Mouse (Mus musculus) neural tube, embryonic 11.5 days (tissue): Measurements from ENCODE around the gene Usp34. TPM values are rescaled to one million over a fixed set of nuclear protein-coding genes. Genes with fewer than 3 reads are reported as not detected.

Experiments used
- ATAC-seq: fragments of 200-750 bp; cut with Nextera tagmentation; 2 replicates; pipeline ENCODE4 v1.8.0; 2017; ENCODE audit warnings: moderate number of reproducible peaks, mild to moderate bottlenecking, moderate TSS enrichment, moderate library complexity; ENCODE audit not compliant: insufficient read depth, low FRiP score, low TSS enrichment
- DNase-seq: peaks from one replicate; pipeline ENCODE4 v3.0.0-alpha.2; 2015; ENCODE audit warnings: low spot score
- H3K27ac ChIP-seq: fragments of 300-500 bp; sonication (generic); 2 replicates; pipeline ENCODE4 v1.5.1; 2014; ENCODE audit warnings: low read depth, mild to moderate bottlenecking, low read length
- H3K27me3 ChIP-seq: fragments of 300-500 bp; sonication (generic); 2 replicates; pipeline ENCODE4 v1.6.1; 2014; ENCODE audit warnings: mild to moderate bottlenecking, low read length, mixed read lengths; ENCODE audit not compliant: control insufficient read depth, insufficient read depth
- H3K36me3 ChIP-seq: fragments of 300-500 bp; sonication (generic); 2 replicates; pipeline ENCODE4 v1.6.1; 2014; ENCODE audit warnings: mild to moderate bottlenecking, low read length, moderate library complexity, mixed read lengths; ENCODE audit not compliant: control insufficient read depth, insufficient read depth
- H3K4me1 ChIP-seq: fragments of 300-500 bp; sonication (generic); 2 replicates; pipeline ENCODE4 v1.6.1; 2014; ENCODE audit warnings: low read length, mixed read lengths; ENCODE audit not compliant: control insufficient read depth, insufficient read depth
- H3K4me2 ChIP-seq: fragments of 300-500 bp; sonication (generic); 2 replicates; pipeline ENCODE4 v1.6.1; 2014; ENCODE audit warnings: low read depth, mild to moderate bottlenecking, moderate library complexity
- H3K4me3 ChIP-seq: fragments of 300-500 bp; sonication (generic); 2 replicates; pipeline ENCODE4 v1.5.1; 2014; ENCODE audit warnings: low read depth, low read length
- H3K9ac ChIP-seq: fragments of 300-500 bp; sonication (generic); 2 replicates; pipeline ENCODE4 v1.6.1; 2014; ENCODE audit warnings: mild to moderate bottlenecking, low read length
- H3K9me3 ChIP-seq: fragments of 300-500 bp; sonication (generic); 2 replicates; pipeline ENCODE4 v1.6.1; 2016; ENCODE audit warnings: low read length; ENCODE audit not compliant: control insufficient read depth
- WGBS: fragments of 180-500 bp; shearing (Covaris S2); extraction: QIAGEN DNeasy Blood & Tissue Kit; methylation state at CpG from one replicate; pipeline ENCODE4 v1.1.7; 2014; 5-methylcytosine and 5-hydroxymethylcytosine counted together
- polyA plus RNA-seq: library from polyadenylated mRNA; unstranded; fragments of >200 nt; fragmentation: Nextera tagmentation; extraction: Ambion mirVana; gene quantifications from 2 replicates; pipeline ENCODE4 v1.2.1, GENCODE M21; 2014

Gene Usp34
- polyA plus RNA-seq, 1 experiment from 2014 or later: 31.5 TPM

DNA sequence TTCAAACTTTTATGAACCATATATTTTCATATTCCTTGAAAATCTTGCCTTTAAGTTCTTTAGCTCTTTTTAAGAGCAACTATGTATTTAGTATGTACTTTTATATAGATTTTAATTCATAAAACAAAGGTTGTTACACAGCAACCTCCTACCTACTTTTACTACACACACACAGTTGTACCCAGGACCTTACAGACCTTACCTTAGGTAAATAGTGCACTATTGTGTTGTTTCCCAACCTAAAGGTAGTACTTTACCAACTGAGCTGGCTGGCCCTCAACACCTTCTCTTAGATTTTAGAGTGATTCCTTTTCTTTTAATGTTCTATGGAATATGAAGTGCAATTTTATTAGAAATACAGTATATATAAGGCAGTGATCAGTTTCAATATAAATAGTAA, 65.8 kb downstream of the Usp34 start:
- Histone ChIP-seq H3K4me1 (no peaks in the 10 kb centered on the region), H3K36me3 (peaks cover 2% of the 10 kb centered on the region), H3K27me3 (no peaks in the 10 kb centered on the region), H3K9ac (no peak overlapping the region), H3K27ac (no peak overlapping the region), H3K9me3 (no peaks in the 10 kb centered on the region), H3K4me2 (no peak overlapping the region), H3K4me3 (no peak overlapping the region)
- no peak for ATAC-seq
- no peak for DNase-seq

DNA sequence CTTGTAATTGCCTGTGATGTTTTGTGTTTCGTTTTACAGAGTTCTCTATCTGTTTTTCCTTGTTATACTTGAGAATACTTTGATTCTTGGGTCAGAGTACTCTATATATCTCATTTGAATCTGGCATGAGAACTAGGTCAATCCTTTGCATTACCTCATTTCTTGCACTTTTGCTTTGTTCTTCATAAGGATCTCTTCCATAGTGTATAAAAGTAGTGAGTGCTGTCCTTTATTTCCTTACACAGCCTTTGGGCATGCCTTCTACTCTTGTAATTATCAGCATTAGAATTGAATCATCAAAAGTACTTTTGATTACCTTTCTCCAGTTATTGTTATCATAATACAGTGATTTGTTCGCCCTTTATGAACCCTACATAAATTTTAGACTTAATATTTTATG, 73.4 kb downstream of the Usp34 start:
- DNase-seq: no peak
- ATAC-seq: no peak
- no peak overlapping the region for H3K4me3 ChIP-seq
- H3K4me1 ChIP-seq: no peaks in the 10 kb centered on the region
- no peaks in the 10 kb centered on the region; the same call in 1 of the 2 replicates for H3K36me3 ChIP-seq
- no peak overlapping the region for H3K27ac ChIP-seq
- no peaks in the 10 kb centered on the region for H3K9me3 ChIP-seq
- H3K4me2 ChIP-seq: no peak overlapping the region
- WGBS: 92% methylated on average over 2 of the region's 2 CpGs
- H3K9ac ChIP-seq: no peak overlapping the region
- no peaks in the 10 kb centered on the region for H3K27me3 ChIP-seq

DNA sequence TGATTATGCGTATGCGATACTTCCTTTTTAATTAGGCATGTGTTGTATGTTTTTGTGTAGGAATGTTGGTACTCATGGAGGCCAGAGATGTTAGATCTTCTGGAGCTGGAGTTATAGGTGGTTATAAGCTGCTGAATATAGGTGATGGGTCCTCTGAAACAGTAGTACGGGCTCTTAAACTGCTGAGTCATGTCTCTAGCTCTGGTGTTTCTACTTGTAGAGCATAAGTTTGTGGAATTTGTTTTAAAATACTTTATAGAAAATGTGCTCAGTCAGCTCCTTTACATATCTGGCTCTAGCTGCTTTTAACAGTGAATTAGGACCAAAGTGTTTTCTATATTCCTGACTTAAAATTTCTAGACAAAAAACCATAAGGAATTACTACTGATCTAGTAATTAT, 73.9 kb downstream of the Usp34 start:
- H3K9ac ChIP-seq: no peak overlapping the region
- ATAC-seq (no peak), DNase-seq (no peak)
- H3K9me3 ChIP-seq: no peaks in the 10 kb centered on the region
- no peak overlapping the region for H3K4me3 ChIP-seq
- H3K36me3 ChIP-seq: no peaks in the 10 kb centered on the region; the same call in 1 of the 2 replicates
- no peaks in the 10 kb centered on the region for H3K4me1 ChIP-seq
- H3K27me3 ChIP-seq: no peaks in the 10 kb centered on the region
- no peak overlapping the region for H3K4me2 ChIP-seq
- WGBS: 96% methylated on average over 3 of the region's 3 CpGs
- H3K27ac ChIP-seq: no peak overlapping the region

DNA sequence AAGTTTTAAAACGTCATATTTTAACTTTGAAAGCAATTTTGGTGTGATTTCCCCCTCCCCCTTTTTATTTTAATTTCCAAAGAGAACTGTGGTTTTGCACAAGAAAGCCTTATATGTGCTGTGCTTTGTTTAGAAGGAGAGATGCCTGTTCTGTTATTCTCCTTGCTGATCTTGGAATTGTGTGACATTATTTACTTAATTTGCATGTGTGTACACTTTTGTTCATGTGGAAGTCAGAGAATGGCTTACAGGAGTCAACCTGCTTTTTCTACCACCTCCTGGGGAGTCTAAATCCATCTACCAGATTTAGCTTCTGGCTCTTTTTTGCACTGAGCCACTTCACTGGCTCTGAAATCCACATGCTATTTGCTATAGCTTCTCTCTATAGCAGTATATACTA, 76.1 kb downstream of the Usp34 start:
- 84% methylated on average over 1 of the region's 1 CpGs for WGBS
- Histone ChIP-seq H3K27me3 (no peaks in the 10 kb centered on the region), H3K9ac (no peak overlapping the region), H3K4me3 (no peak overlapping the region), H3K4me2 (no peak overlapping the region), H3K36me3 (no peaks in the 10 kb centered on the region), H3K27ac (no peak overlapping the region), H3K4me1 (no peaks in the 10 kb centered on the region), H3K9me3 (no peaks in the 10 kb centered on the region)
- DNase-seq (no peak), ATAC-seq (no peak)

DNA sequence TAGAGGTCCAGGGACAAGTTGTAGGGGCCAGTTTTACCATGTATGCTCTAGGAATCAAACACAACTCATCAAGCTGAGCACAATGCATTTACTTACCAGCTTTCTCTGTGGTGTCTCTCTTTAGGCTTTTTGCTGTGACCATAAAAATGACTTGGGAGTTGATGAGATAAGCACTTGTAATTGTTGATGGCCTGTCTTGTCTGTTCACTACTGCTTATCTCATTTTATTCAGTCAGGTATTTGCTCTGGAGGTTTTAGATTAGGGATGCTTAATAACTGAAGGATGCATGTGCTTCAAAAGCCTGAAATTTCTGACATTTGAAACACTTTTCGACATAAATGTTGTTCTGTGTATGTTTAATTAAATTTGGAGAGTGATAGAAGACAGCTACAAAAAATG, 83.0 kb downstream of the Usp34 start:
- Histone ChIP-seq H3K4me2 (no peak overlapping the region), H3K4me1 (no peaks in the 10 kb centered on the region), H3K9me3 (no peaks in the 10 kb centered on the region), H3K36me3 (no peaks in the 10 kb centered on the region; the same call in 1 of the 2 replicates), H3K9ac (no peak overlapping the region), H3K4me3 (no peak overlapping the region), H3K27ac (no peak overlapping the region), H3K27me3 (no peaks in the 10 kb centered on the region)
- no peak for DNase-seq
- 98% methylated on average over 1 of the region's 1 CpGs for WGBS
- no peak for ATAC-seq

DNA sequence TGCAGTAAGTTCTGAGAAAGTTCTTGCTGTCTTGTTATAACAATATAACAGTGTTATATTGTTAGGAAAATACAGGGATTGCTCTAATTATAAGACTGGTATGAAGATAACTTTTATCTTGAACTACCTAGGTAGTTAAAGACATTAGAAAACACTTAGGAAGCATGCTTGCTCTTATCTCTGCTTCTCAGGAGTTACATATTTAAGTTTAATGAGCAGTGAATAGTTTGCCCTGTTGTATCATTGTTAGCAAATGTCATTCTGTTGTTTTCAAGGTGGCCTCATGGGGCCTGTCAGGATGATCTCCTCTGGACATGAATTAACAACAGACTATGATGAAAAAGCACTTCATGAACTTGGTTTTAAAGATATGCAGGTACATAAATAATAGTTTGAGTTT, 85.9 kb downstream of the Usp34 start:
- ATAC-seq (no peak), DNase-seq (no peak)
- no peak overlapping the region for H3K4me2 ChIP-seq
- H3K4me1 ChIP-seq: no peaks in the 10 kb centered on the region
- H3K4me3 ChIP-seq: no peak overlapping the region
- H3K36me3 ChIP-seq: peaks cover 2% of the 10 kb centered on the region
- no peak overlapping the region for H3K27ac ChIP-seq
- no peaks in the 10 kb centered on the region for H3K9me3 ChIP-seq
- H3K27me3 ChIP-seq: no peaks in the 10 kb centered on the region
- H3K9ac ChIP-seq: no peak overlapping the region

DNA sequence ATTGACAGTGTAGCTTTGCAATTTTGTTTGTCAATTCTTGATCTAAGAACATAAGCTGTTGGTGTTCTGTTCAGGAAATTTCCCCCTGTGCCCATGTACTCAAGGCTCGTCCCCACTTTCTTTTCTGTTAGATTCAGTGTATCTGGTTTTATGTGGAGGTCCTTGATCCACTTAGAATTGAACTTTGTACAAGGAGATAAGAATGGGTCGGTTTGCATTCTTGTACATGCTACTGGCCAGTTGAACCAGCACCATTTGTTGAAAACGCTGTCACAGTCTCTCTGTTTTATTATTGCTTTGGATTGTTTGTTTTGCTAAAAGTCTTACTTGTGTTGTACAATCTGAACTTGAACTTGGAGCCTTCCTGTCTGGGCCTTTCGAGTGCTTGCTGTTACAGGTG, 89.9 kb downstream of the Usp34 start:
- ATAC-seq: no peak
- 92% methylated on average over 4 of the region's 4 CpGs for WGBS
- peaks cover 2% of the 10 kb centered on the region for H3K36me3 ChIP-seq

DNA sequence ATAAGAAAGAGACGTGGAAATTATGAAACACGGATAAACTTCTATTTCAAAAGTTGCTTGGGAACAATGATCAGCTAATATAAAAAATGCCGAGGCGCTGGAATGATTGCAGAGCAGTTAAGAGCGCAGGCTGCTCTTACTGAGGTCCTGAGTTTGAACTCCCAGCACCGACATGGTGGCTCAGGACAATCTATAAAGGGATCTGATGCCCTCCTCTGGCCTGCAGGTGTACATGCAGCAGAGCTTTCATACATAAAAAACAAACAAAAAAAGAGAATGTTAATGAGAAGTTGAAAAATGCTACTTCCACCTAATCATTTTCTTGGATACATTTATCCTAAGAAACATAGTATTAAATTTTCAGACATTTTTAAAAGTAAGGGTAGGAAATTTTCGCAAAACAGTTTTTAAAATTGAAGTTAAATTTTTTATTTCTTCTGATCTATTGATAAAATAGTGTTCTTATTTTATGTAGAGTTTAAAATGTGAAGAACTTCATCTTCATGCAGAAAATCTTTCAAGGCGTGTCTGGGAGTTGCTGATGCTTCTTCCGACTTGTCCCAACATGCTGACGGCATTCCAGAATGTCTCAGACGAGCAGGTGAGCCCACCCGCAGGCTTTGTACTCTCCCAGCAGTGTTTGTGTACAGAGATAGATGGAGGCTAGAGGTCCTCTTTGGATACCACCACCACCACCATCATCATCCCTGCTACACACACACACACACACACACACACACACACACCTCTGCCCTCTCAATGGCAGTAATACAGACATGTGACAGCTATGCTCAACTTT, 94.5 kb downstream of the Usp34 start:
- DNase-seq: no peak

More for the DNA sequence above, 89.9 kb downstream of the Usp34 start:
- H3K4me1 ChIP-seq: no peaks in the 10 kb centered on the region
- no peak overlapping the region for H3K4me2 ChIP-seq
- no peaks in the 10 kb centered on the region for H3K9me3 ChIP-seq
- DNase-seq: no peak
- no peak overlapping the region for H3K4me3 ChIP-seq
- H3K27ac ChIP-seq: no peak overlapping the region
- H3K9ac ChIP-seq: no peak overlapping the region
- no peaks in the 10 kb centered on the region for H3K27me3 ChIP-seq

DNA sequence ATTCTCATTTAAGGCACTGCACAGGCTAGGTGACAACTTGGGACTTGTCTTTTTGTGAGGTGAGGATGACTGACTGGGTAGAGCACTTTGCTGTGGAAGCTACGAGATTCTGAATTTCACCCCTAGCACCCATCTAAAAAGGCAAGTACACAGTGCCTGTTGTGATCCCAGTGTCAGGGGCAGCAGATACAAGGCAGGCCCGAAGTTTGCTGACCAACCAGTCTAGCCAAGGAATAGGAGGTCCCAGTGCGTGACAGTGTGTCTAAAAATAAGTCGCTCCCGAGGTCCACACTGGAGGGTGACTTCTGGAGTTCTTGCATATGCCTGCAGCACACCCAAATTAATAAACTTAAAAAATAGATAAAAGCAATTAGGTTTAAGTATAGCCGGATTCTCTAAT, 121.6 kb downstream of the Usp34 start:
- 94% methylated on average over 6 of the region's 6 CpGs for WGBS
- ATAC-seq (no peak), DNase-seq (no peak)
- H3K9ac ChIP-seq: no peak overlapping the region
- no peak overlapping the region for H3K27ac ChIP-seq
- H3K4me3 ChIP-seq: no peak overlapping the region
- H3K36me3 ChIP-seq: peaks cover 5% of the 10 kb centered on the region; the same call in 1 of the 2 replicates
- H3K9me3 ChIP-seq: no peaks in the 10 kb centered on the region
- H3K4me1 ChIP-seq: no peaks in the 10 kb centered on the region
- no peak overlapping the region for H3K4me2 ChIP-seq
- no peaks in the 10 kb centered on the region for H3K27me3 ChIP-seq

More for the DNA sequence above, 94.5 kb downstream of the Usp34 start:
- Histone ChIP-seq H3K9me3 (no peaks in the 10 kb centered on the region), H3K36me3 (peaks cover 2% of the 10 kb centered on the region; the same call in 1 of the 2 replicates), H3K4me2 (no peak overlapping the region), H3K4me3 (no peak overlapping the region), H3K27ac (no peak overlapping the region), H3K4me1 (no peaks in the 10 kb centered on the region), H3K9ac (no peak overlapping the region), H3K27me3 (no peaks in the 10 kb centered on the region)
- WGBS: 88% methylated on average over 12 of the region's 12 CpGs
- no peak for ATAC-seq
